Mouse (Mus musculus) T-helper 1 cell (primary cell): ENCODE measurements at regions not wholly inside any gene's neighbourhood (a gene's known extent, or its start where the extent isn't known, plus 50 kb on each side); places are given as distances from the start of the nearest gene placed in this dataset.
"Not testable (repeated sequence)": the region's sequence is repeated elsewhere in the genome, so short reads cannot be mapped to it uniquely, and the experiment has no call there.

Experiments
- in situ Hi-C: fragments of 300-600 bp; cut with MboI, MseI; formaldehyde crosslinking; loops from one replicate; pipeline ENCODE4 v1.15.1; 2025; ENCODE audit warnings: high pct_unique_total_duplicates

DNA sequence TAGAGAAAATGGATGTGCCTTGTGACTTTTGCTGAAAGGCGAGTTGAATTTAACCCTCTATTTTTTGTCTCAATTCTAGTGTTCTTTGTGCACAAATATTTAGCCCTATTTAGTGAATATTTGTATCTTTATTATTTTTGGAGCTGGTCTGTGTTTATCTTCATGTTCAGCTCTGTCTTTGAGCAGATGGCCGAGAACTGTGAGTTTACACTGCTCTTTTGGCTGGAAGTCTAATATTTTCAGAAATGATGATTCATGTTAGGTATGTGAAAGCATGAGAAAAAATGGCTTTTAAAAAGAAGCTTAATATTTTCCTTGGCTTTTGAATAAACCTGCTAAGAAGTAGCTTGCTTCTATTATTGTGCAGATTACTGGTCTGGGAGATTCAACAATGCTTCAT is 505.4 kb downstream of the Sema5a start:
- in situ Hi-C loops = loop anchor here (25.0 kb wide), 1 partner anchor 1038 kb away; no protein-coding TSS in a partner anchor

DNA sequence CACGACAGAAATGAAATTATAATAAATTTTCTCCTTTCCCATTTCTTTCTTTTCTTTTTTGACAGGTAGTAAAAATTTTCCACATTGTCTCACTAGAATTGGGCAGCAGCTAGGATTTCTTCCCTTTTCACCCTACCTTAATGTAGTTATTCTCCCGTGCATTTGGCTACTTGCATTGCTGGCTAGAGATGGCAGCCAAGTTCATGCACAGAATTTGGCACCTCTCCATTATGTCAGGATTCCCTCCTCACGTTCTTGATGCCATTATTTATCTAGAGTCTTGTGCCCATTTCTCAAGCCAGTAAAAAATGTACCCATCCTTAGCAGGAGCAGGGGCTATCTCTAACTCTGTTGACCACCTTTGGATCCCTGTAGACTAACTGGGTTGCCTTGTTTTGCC is 507.4 kb downstream of the Sema5a start:
- in situ Hi-C loops = loop anchor here (25.0 kb wide), 1 partner anchor 1040 kb away; no protein-coding TSS in a partner anchor

DNA sequence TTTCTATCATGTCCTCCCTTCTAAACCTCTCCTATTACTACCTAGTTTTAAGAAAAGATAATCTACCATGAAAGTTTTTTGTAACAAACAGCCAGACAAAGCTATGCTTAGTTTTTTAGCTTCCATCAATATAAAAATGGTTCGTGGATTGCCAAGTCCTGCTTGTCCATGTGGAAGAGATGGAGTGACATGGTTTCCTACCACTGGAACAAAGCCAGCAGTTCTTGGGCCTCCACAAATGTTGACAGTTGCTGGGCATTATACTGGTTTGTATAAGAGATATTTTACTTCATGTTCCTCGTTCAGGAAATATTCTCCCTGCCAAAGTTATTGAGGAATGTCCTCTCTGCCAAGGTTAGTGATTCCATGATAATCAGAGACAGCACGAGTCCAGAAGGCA is 515.5 kb downstream of the Sema5a start:
- in situ Hi-C loops = loop anchor here (25.0 kb wide), 1 partner anchor 1048 kb away; no protein-coding TSS in a partner anchor

DNA sequence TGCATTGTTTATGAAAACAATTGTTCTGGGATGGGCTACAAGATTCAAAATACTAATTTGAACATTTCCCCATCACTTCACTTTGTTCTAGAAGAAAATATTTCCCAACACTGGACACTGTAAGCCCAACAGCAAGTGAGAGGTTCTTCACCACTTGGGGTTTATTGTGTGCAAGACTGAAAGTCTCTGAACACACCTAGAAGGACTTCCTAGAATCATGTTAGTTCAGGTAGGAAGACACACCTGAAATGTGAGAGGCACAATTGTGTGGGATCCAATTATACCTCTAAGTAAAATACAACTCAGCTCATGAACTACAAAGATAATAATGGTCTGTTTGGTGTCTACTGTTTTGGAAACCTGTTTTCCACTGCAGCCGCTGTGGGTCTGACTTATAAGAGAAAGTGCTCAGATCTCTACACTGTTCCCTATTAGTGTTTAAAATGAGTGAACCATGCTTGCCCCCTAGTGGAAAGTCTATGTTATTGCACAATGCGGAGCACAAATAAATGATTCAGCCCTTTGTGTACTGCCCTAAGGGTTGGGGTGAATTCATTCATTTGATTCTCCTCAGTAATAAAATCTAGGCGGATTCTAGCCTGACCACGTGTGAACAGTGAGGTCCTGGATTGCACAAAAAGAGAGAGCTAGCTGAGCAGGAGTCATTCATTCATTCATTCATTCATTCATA is 521.5 kb downstream of the Sema5a start:
- in situ Hi-C loops = loop anchor here (25.0 kb wide), 1 partner anchor 1054 kb away; no protein-coding TSS in a partner anchor

DNA sequence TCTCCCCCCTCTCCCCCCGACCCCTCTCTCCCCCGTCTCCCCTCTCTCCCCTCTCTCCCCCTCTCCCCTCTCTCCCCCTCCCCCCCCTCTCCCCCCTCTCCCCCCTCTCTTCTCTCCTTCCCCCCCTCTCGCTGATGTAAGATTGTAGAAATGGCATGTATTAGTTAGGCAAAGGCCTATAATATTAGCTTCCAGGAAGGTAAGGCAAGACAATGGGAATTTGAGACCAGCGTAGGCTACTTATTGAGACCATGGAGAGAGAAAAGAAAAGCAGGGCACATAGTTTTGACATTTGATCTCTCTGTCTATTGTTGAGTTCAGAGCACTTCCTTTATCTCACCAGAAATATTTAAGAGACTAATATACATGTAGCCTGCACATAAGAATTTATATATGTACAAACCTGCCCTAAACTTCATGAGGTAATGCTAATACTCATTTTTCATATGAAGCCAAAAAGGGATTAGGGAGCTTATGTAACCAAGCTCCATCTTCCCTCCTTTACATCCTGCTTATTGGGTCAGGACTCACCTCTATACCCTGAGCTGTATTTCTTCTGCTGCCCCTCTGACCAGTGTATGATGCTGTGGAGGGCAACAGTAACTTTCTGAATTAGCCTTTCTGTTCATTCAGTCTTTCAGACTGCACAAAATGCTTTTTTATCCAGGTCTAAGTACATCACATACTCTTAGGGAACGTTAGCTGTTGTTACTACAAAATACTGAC is 522.3 kb downstream of the Sema5a start:
- in situ Hi-C loops = loop anchor here (25.0 kb wide), 1 partner anchor 1055 kb away; no protein-coding TSS in a partner anchor

DNA sequence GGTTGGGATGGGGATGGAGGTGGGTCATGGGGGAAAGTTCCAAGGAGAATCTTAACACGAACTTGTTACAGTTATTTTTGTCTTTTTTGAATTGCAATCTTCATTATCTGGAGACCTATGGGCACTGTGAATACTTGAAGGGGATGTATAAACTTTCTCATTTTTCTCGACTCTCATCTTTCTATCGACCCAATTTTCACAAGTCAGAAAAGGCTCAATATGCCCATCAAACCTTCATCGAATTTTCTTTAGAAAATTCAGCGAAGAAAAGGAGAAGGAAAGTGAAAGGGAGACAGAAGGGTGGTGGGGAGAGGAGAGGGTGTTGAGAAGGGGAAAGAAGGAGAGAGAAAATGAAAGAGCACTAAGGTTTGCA is 533.6 kb downstream of the Sema5a start:
- in situ Hi-C loops = not testable (repeated sequence)

DNA sequence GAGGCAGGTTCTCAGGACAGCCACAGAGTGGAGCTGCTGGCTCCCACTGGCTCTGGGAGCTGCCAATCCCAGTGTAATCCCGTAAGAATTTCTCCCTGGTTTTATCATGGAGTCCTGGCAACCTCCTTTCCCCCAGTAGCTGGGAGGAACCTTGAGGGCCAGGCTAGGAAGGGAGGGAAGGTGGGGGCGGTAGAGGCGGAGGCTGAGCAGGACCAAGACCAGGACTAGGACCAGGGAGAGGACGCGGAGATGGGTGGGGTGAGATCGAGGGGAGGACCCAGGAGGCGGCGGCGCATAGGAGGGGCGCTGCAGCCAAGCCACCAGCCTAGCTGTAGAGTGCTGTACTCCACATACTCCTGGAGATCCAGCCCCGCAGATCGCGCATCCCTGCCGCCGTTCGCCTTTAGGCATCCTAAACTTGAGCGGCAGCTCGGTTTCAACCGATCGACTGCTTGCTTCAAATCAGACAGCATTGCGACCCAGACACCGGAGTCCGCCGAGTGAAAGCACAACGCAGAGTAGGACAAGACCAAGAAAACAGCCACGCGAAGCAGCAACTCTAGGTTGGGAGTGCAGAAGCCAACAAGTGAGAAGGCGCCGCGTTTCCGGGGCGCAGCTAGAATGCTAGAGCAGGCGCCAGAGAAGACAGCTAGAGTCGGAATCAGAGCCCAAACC is 534.1 kb downstream of the Sema5a start:
- in situ Hi-C loops = not testable (repeated sequence)

DNA sequence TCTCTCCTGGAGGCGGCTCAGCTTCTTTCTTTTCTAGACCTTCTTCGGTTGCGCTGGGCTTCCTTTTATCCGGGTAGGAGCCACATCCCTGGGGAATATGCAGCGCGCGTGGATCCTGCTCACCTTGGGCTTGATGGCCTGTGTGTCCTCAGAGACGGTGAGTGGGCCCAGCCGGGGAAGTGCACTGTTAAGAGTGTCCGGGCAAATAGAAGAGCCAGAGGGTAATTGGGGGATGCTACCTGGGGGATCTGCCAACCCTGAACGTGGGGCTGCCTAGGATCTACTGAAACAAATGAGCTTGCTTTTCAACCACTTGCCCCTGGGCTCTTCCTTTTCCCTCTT is 534.6 kb downstream of the Sema5a start:
- in situ Hi-C loops = not testable (repeated sequence)

DNA sequence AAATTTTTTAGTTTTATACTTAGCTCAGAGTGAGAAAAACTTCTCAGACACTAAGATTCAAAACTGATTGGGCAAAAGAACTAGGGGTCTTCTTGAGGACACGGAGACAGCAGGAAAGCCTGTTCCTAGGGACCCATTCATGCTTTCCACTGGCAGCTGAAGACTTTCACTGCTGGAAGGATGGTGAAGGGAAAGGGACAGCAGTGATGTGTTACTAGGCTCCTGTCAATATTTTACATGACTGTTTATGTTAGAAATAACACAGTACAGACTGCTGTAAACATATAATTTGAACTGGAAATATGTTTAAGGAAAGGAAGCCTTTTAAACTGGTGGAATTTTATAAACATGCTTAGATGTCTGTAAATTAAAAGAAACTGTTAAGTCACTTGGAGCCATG is 537.0 kb downstream of the Sema5a start:
- in situ Hi-C loops = not testable (repeated sequence)

DNA sequence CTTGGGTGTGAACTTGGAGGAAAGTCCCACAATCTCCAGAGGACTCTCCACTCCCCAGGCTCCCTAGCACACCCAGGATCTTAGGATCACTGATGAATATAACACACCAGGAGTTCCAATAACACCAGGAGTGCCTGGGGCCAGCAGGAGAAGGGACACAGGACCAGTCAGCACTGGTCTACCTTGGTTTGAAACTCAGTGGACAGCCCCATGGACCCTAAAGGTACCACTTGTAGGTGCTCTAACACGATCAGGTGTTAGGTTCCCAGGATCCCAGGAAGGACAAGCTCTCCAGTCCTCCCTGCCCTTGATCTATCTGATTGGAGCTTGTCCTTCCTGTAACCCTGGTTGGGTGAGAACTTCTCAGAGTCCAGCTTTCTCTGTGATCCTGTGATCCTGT is 554.6 kb downstream of the Sema5a start:
- in situ Hi-C loops = no loop called here

DNA sequence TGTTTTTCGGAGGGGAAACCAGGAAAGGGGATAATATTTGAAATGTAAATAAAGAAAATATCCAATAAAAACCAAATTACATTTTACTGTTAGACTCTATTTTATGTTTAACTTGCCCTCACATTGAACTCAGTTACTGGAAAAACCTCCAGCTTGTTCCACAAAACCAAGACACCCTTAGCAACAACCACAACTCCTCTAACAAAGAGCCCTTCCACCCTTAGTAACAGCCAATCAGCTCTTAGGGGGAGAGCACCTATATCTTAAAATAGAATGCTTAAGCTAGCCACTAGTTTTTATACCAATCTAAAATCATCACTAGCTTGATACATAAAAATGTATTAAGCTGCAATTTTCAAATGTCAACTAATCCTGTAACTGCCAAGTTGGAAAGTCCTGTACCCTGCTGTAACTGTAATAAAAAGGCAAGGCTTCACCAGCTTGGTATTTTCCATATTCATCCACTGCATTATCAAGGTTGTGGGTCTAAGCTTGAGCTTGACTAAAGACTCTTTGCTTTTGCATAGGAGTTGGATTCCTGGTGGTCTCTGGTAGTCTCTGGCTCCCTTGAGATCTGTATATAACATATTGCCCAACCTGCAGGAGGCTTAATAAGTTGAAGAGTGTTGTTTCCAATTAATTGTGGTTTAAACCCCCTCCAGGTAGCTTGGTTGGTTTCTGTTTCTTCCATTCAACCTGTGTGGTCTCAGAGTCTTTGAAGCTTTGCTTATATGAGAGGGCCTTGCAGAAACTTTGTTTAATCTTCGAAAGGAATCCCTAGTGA is 566.4 kb downstream of the Sema5a start:
- in situ Hi-C loops = no loop called here

DNA sequence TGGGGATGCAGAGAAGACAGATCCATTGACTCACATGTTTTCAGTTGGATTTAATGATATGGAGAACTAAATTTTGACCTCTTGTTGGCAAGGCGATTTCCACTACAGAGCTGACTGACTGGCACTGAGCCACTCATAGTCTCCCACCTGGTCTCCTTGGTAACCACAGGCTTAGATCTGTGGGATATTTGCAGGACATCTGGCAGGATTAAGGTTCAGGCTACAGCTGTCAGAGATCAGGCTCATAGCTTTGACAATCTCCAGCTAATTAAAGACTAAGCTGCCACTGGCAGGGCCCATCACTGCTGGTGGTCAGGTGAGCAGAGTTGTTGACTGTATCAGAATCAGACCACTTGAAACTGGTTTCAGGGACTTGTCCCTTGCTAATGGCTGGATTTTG is 595.4 kb downstream of the Sema5a start:
- in situ Hi-C loops = no loop called here
